Mouse (Mus musculus): ENCODE results near the gene Sik3. TPM values are rescaled to one million over a fixed set of nuclear protein-coding genes. Genes with fewer than 3 reads are reported as not detected.

The Sik3 gene
- polyA plus RNA-seq, 1 experiment from 2014 or later, result 5.0 TPM

DNA sequence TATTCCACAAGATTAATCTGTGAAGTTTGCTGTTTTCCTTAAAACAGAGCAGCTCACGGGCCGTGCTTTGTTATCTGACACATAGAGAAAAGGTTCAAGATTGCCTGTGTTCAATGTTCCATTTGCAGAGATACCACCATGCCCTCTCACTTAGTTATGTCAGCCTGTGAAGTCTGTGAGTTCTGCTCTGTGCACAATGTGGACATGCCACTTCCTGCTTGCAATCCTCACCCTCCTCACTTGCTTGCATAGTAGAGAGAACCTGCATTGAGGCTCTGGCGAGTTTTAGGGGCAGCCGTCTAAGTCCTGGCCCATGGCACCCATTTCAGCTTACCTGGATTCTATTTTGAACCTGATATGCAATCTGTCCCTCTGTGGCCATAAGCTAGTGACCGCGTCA is 80.0 kb downstream of the Sik3 start:
- Histone ChIP-seq H3K4me1 (ENCODE audit: insufficient read depth) (peaks cover 25% of the 10 kb centered on the region), H3K36me3 (replicated peaks; ENCODE audit: insufficient read depth, low read length) (no peaks in the 10 kb centered on the region), H3K4me3 (ENCODE audit: low read depth, low read length) (no peak overlapping the region), H3K4me2 (ENCODE audit: low read depth, low read length) (no peak overlapping the region), H3K27ac (ENCODE audit: low read depth) (no peak overlapping the region), H3K9ac (replicated peaks) (no peak overlapping the region), H3K27me3 (ENCODE audit: insufficient read depth, low read length) (no peaks in the 10 kb centered on the region), H3K9me3 (ENCODE audit: low read length) (no peaks in the 10 kb centered on the region)
- TF ChIP-seq CTCF (IDR thresholded peaks at IDR 0.05; ENCODE audit: low read depth) (no peak), EP300 (IDR thresholded peaks at IDR 0.05; ENCODE audit: low read depth) (no peak)
- WGBS (ENCODE audit: insufficient replicate concordance), result 64% methylated on average over 6 of the region's 6 CpGs
- DNase-seq (no peak), ATAC-seq (no peak)

DNA sequence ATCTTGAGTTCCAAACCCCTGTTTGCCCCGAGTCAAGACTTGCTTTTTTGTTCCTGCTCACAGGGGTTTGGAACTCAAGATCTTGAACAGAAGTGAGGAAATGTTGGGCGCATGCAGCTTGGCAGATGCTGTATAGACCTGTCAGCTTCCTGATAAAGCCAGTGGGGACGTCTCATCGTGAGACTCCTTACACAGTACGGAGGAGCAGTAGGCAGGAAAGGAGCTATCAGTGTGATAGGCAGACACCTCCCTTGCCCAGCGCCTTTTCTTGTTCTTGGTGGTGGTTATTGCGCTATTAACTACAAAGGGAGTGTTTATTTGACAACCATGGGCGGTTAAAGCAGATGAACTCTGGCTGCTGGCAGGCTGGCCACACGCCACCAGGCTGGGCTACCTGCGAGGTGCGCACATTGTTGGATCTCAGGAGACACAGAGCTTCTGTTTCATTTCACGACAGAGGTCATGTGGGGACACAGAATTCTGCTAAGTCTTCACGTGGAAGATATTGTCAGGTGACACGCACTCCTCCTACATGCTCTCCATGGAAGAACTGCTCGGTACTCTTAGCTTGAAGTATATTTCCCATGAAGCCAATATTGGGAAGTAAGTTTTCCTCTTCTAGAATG is 85.9 kb downstream of the Sik3 start:
- TF ChIP-seq EP300 (IDR thresholded peaks at IDR 0.05; ENCODE audit: low read depth) (no peak), CTCF (IDR thresholded peaks at IDR 0.05; ENCODE audit: low read depth) (no peak)
- Histone ChIP-seq H3K27me3 (ENCODE audit: insufficient read depth, low read length) (no peaks in the 10 kb centered on the region), H3K36me3 (replicated peaks; ENCODE audit: insufficient read depth, low read length) (no peaks in the 10 kb centered on the region), H3K4me3 (ENCODE audit: low read depth, low read length) (no peak overlapping the region), H3K27ac (ENCODE audit: low read depth) (0 out of 2 replicates have a peak overlapping the region, but pooled peaks have one; percentile 9), H3K9ac (replicated peaks) (no peak overlapping the region), H3K4me1 (ENCODE audit: insufficient read depth) (peaks cover 15% of the 10 kb centered on the region), H3K4me2 (ENCODE audit: low read depth, low read length) (0 out of 2 replicates have a peak overlapping the region, but pooled peaks have one; percentile 0), H3K9me3 (ENCODE audit: low read length) (no peaks in the 10 kb centered on the region)
- ATAC-seq (peak; percentile 43; the same call in 1 of the 2 replicates), DNase-seq (peak; percentile 30)
- WGBS (ENCODE audit: insufficient replicate concordance), result 37% methylated on average over 15 of the region's 15 CpGs

DNA sequence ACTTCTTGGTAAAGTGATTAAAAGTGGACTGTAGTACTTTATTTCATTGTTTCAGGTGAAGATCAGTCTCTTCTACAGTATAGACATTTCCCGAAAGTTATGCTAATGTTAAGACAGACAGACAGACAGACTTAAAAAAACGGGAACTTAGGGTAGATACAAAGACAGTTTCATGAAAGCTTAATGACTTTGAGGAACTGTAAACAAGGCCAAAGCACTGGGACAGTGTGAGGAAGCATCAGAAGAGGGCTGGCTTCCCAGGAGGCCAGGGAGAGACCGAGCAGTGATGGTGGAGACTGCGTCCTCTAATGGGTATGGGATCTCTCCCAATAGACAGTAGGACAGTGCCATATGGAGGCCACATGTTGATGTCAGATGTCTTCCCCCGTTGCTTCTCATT is 86.5 kb downstream of the Sik3 start:
- WGBS (ENCODE audit: insufficient replicate concordance), result 62% methylated on average over 5 of the region's 5 CpGs
- Histone ChIP-seq H3K4me2 (ENCODE audit: low read depth, low read length) (0 out of 2 replicates have a peak overlapping the region, but pooled peaks have one; percentile 1), H3K27ac (ENCODE audit: low read depth) (no peak overlapping the region), H3K9ac (replicated peaks) (no peak overlapping the region), H3K27me3 (ENCODE audit: insufficient read depth, low read length) (no peaks in the 10 kb centered on the region), H3K4me3 (ENCODE audit: low read depth, low read length) (no peak overlapping the region), H3K36me3 (replicated peaks; ENCODE audit: insufficient read depth, low read length) (no peaks in the 10 kb centered on the region), H3K9me3 (ENCODE audit: low read length) (no peaks in the 10 kb centered on the region), H3K4me1 (ENCODE audit: insufficient read depth) (peaks cover 15% of the 10 kb centered on the region)
- no peak for TF ChIP-seq EP300 (IDR thresholded peaks at IDR 0.05; ENCODE audit: low read depth)
- no peak for ATAC-seq
- DNase-seq, result no peak

DNA sequence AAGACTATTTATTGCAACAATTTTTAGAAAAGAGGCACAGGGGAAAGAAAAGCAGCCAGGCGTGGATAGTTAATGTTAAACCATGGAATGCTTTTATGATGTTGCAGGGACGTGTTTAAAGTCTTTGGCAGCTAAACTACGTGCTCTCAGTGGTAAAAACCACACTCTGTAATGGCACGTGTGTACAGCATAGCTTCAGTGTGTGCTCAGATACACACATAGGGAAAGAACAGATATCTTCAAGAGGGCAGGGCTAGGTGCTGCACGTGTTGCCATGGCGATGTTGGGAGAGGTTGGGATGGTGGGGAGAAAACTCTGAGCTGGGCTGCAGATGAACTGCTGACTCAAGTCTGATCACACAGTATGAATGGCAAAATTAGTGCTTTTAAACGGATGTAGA is 90.5 kb downstream of the Sik3 start:
- H3K27me3 ChIP-seq (ENCODE audit: insufficient read depth, low read length), result no peaks in the 10 kb centered on the region
- peaks cover 9% of the 10 kb centered on the region for H3K4me1 ChIP-seq (ENCODE audit: insufficient read depth)
- H3K36me3 ChIP-seq (replicated peaks; ENCODE audit: insufficient read depth, low read length), result no peaks in the 10 kb centered on the region
- H3K4me3 ChIP-seq (ENCODE audit: low read depth, low read length), result no peak overlapping the region
- no peaks in the 10 kb centered on the region for H3K9me3 ChIP-seq (ENCODE audit: low read length)
- TF ChIP-seq CTCF (IDR thresholded peaks at IDR 0.05; ENCODE audit: low read depth), result no peak
- no peak for TF ChIP-seq EP300 (IDR thresholded peaks at IDR 0.05; ENCODE audit: low read depth)
- no peak overlapping the region for H3K9ac ChIP-seq (replicated peaks)
- DNase-seq (no peak), ATAC-seq (no peak)
- no peak overlapping the region for H3K4me2 ChIP-seq (ENCODE audit: low read depth, low read length)
- 64% methylated on average over 7 of the region's 7 CpGs for WGBS (ENCODE audit: insufficient replicate concordance)
- H3K27ac ChIP-seq (ENCODE audit: low read depth), result no peak overlapping the region

DNA sequence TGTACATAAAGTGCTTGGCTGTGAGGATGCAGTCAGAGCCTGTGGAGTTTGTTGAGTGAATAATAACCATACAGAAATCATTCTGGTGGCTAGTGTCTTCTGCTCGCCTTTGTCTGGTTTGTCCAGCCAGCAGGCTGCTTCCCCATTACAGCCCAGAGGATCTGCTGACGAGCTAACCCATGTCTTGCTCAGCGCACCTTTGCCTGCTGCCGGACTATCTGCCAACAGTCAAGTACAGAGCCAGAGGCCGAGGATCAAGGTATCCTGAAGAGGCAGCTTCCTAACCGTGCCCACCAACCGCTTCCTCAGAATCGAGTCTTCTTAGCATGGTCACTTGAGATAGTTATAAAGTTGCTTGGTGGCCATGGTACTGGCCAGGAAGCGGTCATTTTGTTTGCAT is 93.5 kb downstream of the Sik3 start:
- H3K9me3 ChIP-seq (ENCODE audit: low read length), result no peaks in the 10 kb centered on the region
- H3K27me3 ChIP-seq (ENCODE audit: insufficient read depth, low read length), result no peaks in the 10 kb centered on the region
- no peak overlapping the region for H3K27ac ChIP-seq (ENCODE audit: low read depth)
- no peaks in the 10 kb centered on the region for H3K36me3 ChIP-seq (replicated peaks; ENCODE audit: insufficient read depth, low read length)
- TF ChIP-seq CTCF (IDR thresholded peaks at IDR 0.05; ENCODE audit: low read depth) (no peak), EP300 (IDR thresholded peaks at IDR 0.05; ENCODE audit: low read depth) (no peak)
- no peak for ATAC-seq
- no peak overlapping the region for H3K4me3 ChIP-seq (ENCODE audit: low read depth, low read length)
- no peak overlapping the region for H3K4me2 ChIP-seq (ENCODE audit: low read depth, low read length)
- no peak for DNase-seq
- peaks cover 24% of the 10 kb centered on the region for H3K4me1 ChIP-seq (ENCODE audit: insufficient read depth)
- H3K9ac ChIP-seq (replicated peaks), result no peak overlapping the region
- 72% methylated on average over 9 of the region's 9 CpGs for WGBS (ENCODE audit: insufficient replicate concordance)

DNA sequence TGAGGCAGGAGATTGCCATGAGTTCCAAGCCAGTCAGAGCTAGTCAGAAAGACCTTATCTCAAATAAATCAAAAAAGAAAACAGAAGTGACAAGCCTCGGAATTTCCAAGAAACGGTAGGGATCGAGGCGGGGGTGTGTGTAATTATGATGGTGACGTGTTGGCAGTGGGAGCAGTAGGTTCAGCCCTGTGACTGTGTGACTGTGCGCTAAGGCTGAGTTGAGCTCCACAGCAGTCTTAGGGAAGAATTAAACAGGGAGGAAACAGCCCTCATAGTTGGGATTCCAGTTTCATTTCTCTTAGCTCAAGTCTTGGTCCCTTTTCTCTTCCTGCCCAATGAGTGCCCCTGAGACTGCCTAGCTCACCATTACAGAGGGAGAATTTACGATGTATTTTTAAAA is 98.0 kb downstream of the Sik3 start:
- Histone ChIP-seq H3K9ac (replicated peaks) (no peak overlapping the region), H3K36me3 (replicated peaks; ENCODE audit: insufficient read depth, low read length) (no peaks in the 10 kb centered on the region), H3K27me3 (ENCODE audit: insufficient read depth, low read length) (no peaks in the 10 kb centered on the region), H3K9me3 (ENCODE audit: low read length) (no peaks in the 10 kb centered on the region), H3K27ac (ENCODE audit: low read depth) (peak overlapping the region; percentile 58), H3K4me3 (ENCODE audit: low read depth, low read length) (peak overlapping the region; percentile 6; the same call in 1 of the 2 replicates), H3K4me2 (ENCODE audit: low read depth, low read length) (peak overlapping the region; percentile 48), H3K4me1 (ENCODE audit: insufficient read depth) (peaks cover 44% of the 10 kb centered on the region)
- no peak for DNase-seq
- peak; percentile 55 for ATAC-seq
- TF ChIP-seq CTCF (IDR thresholded peaks at IDR 0.05; ENCODE audit: low read depth), result no peak
- no peak for TF ChIP-seq EP300 (IDR thresholded peaks at IDR 0.05; ENCODE audit: low read depth)
- 22% methylated on average over 7 of the region's 7 CpGs for WGBS (ENCODE audit: insufficient replicate concordance)

Data from liver, postnatal 0 days (tissue).